Mouse (Mus musculus): ENCODE measurements around the gene Ier2. TPM values are rescaled to one million over a fixed set of nuclear protein-coding genes. Genes with fewer than 3 reads are reported as not detected.

Gene Ier2
- polyA plus RNA-seq, 1 experiment from 2014 or later, result 72.4 TPM

- Histone ChIP-seq H3K9ac (no peak overlapping the region), H3K36me3 (peaks cover 3% of the 10 kb centered on the region), H3K4me2 (replicated peaks) (peak overlapping the region; percentile 56), H3K9me3 (no peaks in the 10 kb centered on the region), H3K27me3 (replicated peaks) (peaks cover 75% of the 10 kb centered on the region), H3K4me1 (peaks cover 48% of the 10 kb centered on the region), H3K4me3 (peak overlapping the region; percentile 9; the same call in 1 of the 2 replicates), H3K27ac (no peak overlapping the region)
- ATAC-seq (ENCODE audit: low FRiP score, low read depth), result peak; percentile 31; the same call in 1 of the 2 replicates
- under 1% methylated on average over 16 of the region's 16 CpGs for WGBS
These were observed 41.7 kb upstream of the Ier2 start for GRCm38 (mm10) chr8:84704356-84704755.

- Histone ChIP-seq H3K9ac (no peak overlapping the region), H3K27ac (no peak overlapping the region), H3K36me3 (peaks cover 10% of the 10 kb centered on the region), H3K4me3 (peak overlapping the region; percentile 9; the same call in 1 of the 2 replicates), H3K4me1 (peaks cover 41% of the 10 kb centered on the region), H3K9me3 (no peaks in the 10 kb centered on the region), H3K4me2 (replicated peaks) (peak overlapping the region; percentile 56), H3K27me3 (replicated peaks) (peaks cover 70% of the 10 kb centered on the region)
- 9% methylated on average over 38 of the region's 38 CpGs for WGBS
- ATAC-seq (ENCODE audit: low FRiP score, low read depth), result no peak
These were observed 41.0 kb upstream of the Ier2 start for GRCm38 (mm10) chr8:84703466-84704249.

- H3K36me3 ChIP-seq, result peaks cover 16% of the 10 kb centered on the region
- H3K9me3 ChIP-seq, result no peaks in the 10 kb centered on the region
- peaks cover 66% of the 10 kb centered on the region for H3K27me3 ChIP-seq (replicated peaks)
- H3K9ac ChIP-seq, result no peak overlapping the region
- 0 out of 2 replicates have a peak overlapping the region, but pooled peaks have one; percentile 9 for H3K4me3 ChIP-seq
- peak overlapping the region; percentile 22 for H3K4me2 ChIP-seq (replicated peaks)
- no peak for ATAC-seq (ENCODE audit: low FRiP score, low read depth)
- no peak overlapping the region for H3K27ac ChIP-seq
- 82% methylated on average over 6 of the region's 6 CpGs for WGBS
- H3K4me1 ChIP-seq, result peaks cover 37% of the 10 kb centered on the region
These were observed 40.4 kb upstream of the Ier2 start for GRCm38 (mm10) chr8:84702963-84703465.

GRCm38 (mm10) chr8:84702561-84702960 is 39.9 kb upstream of the Ier2 start:
- Histone ChIP-seq H3K9ac (no peak overlapping the region), H3K4me1 (peaks cover 32% of the 10 kb centered on the region), H3K36me3 (peaks cover 21% of the 10 kb centered on the region), H3K4me3 (0 out of 2 replicates have a peak overlapping the region, but pooled peaks have one; percentile 9), H3K4me2 (replicated peaks) (peak overlapping the region; percentile 22), H3K9me3 (no peaks in the 10 kb centered on the region), H3K27ac (no peak overlapping the region), H3K27me3 (replicated peaks) (peaks cover 61% of the 10 kb centered on the region)
- WGBS, result 84% methylated on average over 9 of the region's 9 CpGs
- no peak for ATAC-seq (ENCODE audit: low FRiP score, low read depth)

GRCm38 (mm10) chr8:84700941-84701911 is 38.6 kb upstream of the Ier2 start, which contains the start of gene Lyl1:
TSS of gene Lyl1 (plus strand) at chr8:84701457.
- ATAC-seq (ENCODE audit: low FRiP score, low read depth), result no peak
- 11% methylated on average over 34 of the region's 34 CpGs for WGBS
- Histone ChIP-seq H3K27me3 (replicated peaks) (peaks cover 50% of the 10 kb centered on the region), H3K9me3 (no peaks in the 10 kb centered on the region), H3K4me2 (replicated peaks) (peak within 1 kb of the TSS; percentile 22), H3K27ac (no peak within 1 kb of the TSS), H3K4me1 (peaks cover 20% of the 10 kb centered on the region), H3K4me3 (no peak within 1 kb of the TSS), H3K36me3 (peaks cover 34% of the 10 kb centered on the region), H3K9ac (0 out of 2 replicates have a peak within 1 kb of the TSS, but pooled peaks have one; percentile 5)

GRCm38 (mm10) chr8:84700526-84700925 is 37.9 kb upstream of the Ier2 start:
- 83% methylated on average over 5 of the region's 5 CpGs for WGBS
- Histone ChIP-seq H3K9ac (no peak overlapping the region), H3K36me3 (peaks cover 40% of the 10 kb centered on the region), H3K27ac (no peak overlapping the region), H3K27me3 (replicated peaks) (peaks cover 47% of the 10 kb centered on the region), H3K4me2 (replicated peaks) (no peak overlapping the region), H3K4me1 (peaks cover 18% of the 10 kb centered on the region), H3K9me3 (no peaks in the 10 kb centered on the region), H3K4me3 (no peak overlapping the region)
- no peak for ATAC-seq (ENCODE audit: low FRiP score, low read depth)

- no peak for ATAC-seq (ENCODE audit: low FRiP score, low read depth)
- Histone ChIP-seq H3K27me3 (replicated peaks) (peaks cover 41% of the 10 kb centered on the region), H3K9ac (no peak overlapping the region), H3K4me1 (peaks cover 11% of the 10 kb centered on the region), H3K36me3 (peaks cover 45% of the 10 kb centered on the region), H3K9me3 (no peaks in the 10 kb centered on the region), H3K4me3 (no peak overlapping the region), H3K27ac (no peak overlapping the region), H3K4me2 (replicated peaks) (0 out of 2 replicates have a peak overlapping the region, but pooled peaks have one; percentile 20)
- WGBS, result 64% methylated on average over 7 of the region's 7 CpGs
These were observed 37.2 kb upstream of the Ier2 start for GRCm38 (mm10) chr8:84699861-84700322.

GRCm38 (mm10) chr8:84698929-84699401 is 36.3 kb upstream of the Ier2 start:
- no peak overlapping the region for H3K4me3 ChIP-seq
- H3K4me1 ChIP-seq, result peaks cover 4% of the 10 kb centered on the region
- no peak overlapping the region for H3K9ac ChIP-seq
- H3K9me3 ChIP-seq, result no peaks in the 10 kb centered on the region
- no peak overlapping the region for H3K27ac ChIP-seq
- H3K27me3 ChIP-seq (replicated peaks), result peaks cover 32% of the 10 kb centered on the region
- WGBS, result 95% methylated on average over 9 of the region's 9 CpGs
- no peak overlapping the region for H3K4me2 ChIP-seq (replicated peaks)
- no peak for ATAC-seq (ENCODE audit: low FRiP score, low read depth)
- peaks cover 49% of the 10 kb centered on the region for H3K36me3 ChIP-seq

GRCm38 (mm10) chr8:84698288-84698687 is 35.6 kb upstream of the Ier2 start:
- no peak for ATAC-seq (ENCODE audit: low FRiP score, low read depth)
- Histone ChIP-seq H3K9me3 (no peaks in the 10 kb centered on the region), H3K27me3 (replicated peaks) (peaks cover 25% of the 10 kb centered on the region), H3K36me3 (peaks cover 55% of the 10 kb centered on the region), H3K27ac (no peak overlapping the region), H3K4me3 (no peak overlapping the region), H3K4me2 (replicated peaks) (no peak overlapping the region), H3K4me1 (no peaks in the 10 kb centered on the region; the same call in 1 of the 2 replicates), H3K9ac (no peak overlapping the region)
- 89% methylated on average over 5 of the region's 5 CpGs for WGBS

- Histone ChIP-seq H3K27ac (no peak overlapping the region), H3K9me3 (no peaks in the 10 kb centered on the region), H3K36me3 (peaks cover 63% of the 10 kb centered on the region), H3K4me3 (no peak overlapping the region), H3K4me2 (replicated peaks) (no peak overlapping the region), H3K9ac (no peak overlapping the region), H3K4me1 (no peaks in the 10 kb centered on the region; the same call in 1 of the 2 replicates), H3K27me3 (replicated peaks) (peaks cover 17% of the 10 kb centered on the region)
- no peak for ATAC-seq (ENCODE audit: low FRiP score, low read depth)
- WGBS, result 89% methylated on average over 14 of the region's 14 CpGs
These were observed 34.8 kb upstream of the Ier2 start for GRCm38 (mm10) chr8:84697166-84698130.

- WGBS, result 87% methylated on average over 6 of the region's 6 CpGs
These were observed 32.5 kb upstream of the Ier2 start for GRCm38 (mm10) chr8:84695140-84695539.

More at GRCm38 (mm10) chr8:84695140-84695539, 32.5 kb upstream of the Ier2 start:
- no peak overlapping the region for H3K9ac ChIP-seq
- H3K4me1 ChIP-seq, result peaks cover 3% of the 10 kb centered on the region
- no peak for ATAC-seq (ENCODE audit: low FRiP score, low read depth)
- H3K9me3 ChIP-seq, result no peaks in the 10 kb centered on the region
- no peaks in the 10 kb centered on the region for H3K27me3 ChIP-seq (replicated peaks)
- no peak overlapping the region for H3K27ac ChIP-seq
- no peak overlapping the region for H3K4me3 ChIP-seq
- H3K4me2 ChIP-seq (replicated peaks), result no peak overlapping the region
- H3K36me3 ChIP-seq, result peaks cover 75% of the 10 kb centered on the region

Data from neural tube, embryonic 12.5 days (tissue).